Mouse (Mus musculus): ENCODE measurements at regions not wholly inside any gene's neighbourhood (a gene's known extent, or its start where the extent isn't known, plus 50 kb on each side); places are given as distances from the start of the nearest gene placed in this dataset.

GRCm38 (mm10) chr11:90797577-90797976 lies 109.4 kb upstream of the Tom1l1 start:
- DNase-seq (ENCODE audit: low read depth, low spot score) = no peak

DNA sequence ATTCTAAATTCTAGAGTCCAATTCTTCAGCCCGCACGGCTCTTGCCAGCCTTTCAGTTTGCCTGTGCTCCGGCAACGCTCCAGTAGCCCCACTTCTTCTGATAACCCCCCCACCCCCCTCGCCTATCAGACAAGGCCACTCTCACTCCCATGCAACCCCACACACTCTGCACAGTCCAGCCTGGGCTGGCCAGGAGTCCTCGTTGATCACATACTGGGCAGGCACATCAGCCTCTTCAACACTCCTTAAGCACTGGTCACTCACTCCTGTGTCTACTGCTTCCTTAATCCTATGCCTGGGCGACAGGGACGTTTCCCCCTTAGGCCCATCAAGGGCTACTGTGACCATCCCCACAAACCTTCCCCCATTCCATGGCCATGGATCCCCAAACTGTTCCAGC lies 95.4 kb upstream of the Tom1l1 start:
- DNase-seq (ENCODE audit: low read depth, low spot score) = no peak

GRCm38 (mm10) chr11:90782975-90783374 lies 94.8 kb upstream of the Tom1l1 start:
- no peak for DNase-seq (ENCODE audit: low read depth, low spot score)

GRCm38 (mm10) chr11:90775752-90776151 lies 87.6 kb upstream of the Tom1l1 start:
- DNase-seq (ENCODE audit: low read depth, low spot score) = no peak

GRCm38 (mm10) chr11:90755981-90756380 lies 67.8 kb upstream of the Tom1l1 start:
- no peak for DNase-seq (ENCODE audit: low read depth, low spot score)

GRCm38 (mm10) chr11:90748448-90748847 lies 60.3 kb upstream of the Tom1l1 start:
- peak; percentile 7 for DNase-seq (ENCODE audit: low read depth, low spot score)

DNA sequence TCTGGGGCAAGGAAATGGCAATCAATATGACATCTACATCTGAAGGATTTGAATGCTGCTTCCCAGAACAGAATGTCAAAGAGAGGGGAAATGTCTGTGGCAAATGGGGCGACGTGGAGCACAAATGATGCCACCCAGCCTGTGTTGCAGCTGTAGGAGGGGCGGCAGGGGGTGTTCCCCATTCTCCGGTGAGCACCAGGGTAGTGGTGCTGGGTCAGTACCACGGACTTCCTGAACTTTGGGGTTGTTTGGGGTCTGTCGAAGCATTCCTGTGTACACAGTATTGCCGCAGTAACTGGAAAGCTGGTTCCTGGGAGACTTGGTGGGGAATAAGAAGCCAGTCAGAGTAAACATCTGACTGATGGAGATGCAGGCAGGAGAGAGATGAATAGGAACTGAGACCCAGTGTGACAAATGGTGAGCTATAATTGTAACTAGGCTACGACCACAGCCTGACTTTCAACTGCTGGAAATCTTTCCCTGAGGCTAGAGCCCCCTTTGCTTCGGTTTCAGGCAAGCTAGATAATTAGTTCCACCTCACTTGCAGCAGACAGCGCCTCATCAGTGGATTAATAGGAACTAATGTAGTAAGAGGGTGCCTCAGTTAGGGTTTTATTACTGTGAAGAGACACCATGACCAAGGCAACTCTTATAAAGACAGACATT lies 53.9 kb upstream of the Tom1l1 start:
- DNase-seq (ENCODE audit: low read depth, low spot score) = no peak

GRCm38 (mm10) chr11:90739501-90739900 lies 51.3 kb upstream of the Tom1l1 start:
- no peak for DNase-seq (ENCODE audit: low read depth, low spot score)

DNA sequence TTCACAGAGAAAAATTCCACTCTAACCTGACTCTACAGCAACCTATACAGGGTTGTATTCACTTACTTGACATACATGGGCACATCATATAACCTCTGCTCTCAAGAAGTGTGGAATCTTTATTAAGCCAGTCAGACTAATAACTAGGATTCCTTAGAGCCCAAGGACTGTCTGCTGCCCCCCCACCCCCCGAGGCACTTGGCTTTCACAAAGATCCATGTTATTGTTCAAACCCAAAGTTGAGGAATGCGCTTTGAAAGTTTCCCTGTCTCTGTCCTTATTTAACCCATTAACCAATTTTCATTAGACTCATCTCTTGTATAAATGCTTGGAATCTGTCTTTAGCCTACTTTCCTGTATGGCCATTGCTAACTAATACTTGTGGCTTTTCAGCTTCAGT lies 50.6 kb upstream of the Tom1l1 start:
- no peak for DNase-seq (ENCODE audit: low read depth, low spot score)
